Mouse (Mus musculus) kidney, embryonic 15.5 days (tissue): ENCODE measurements around the gene Camta1. TPM values are rescaled to one million over a fixed set of nuclear protein-coding genes. Genes with fewer than 3 reads are reported as not detected.

Source experiments
- ATAC-seq: fragments of 200-750 bp; cut with Nextera tagmentation; replicated peaks from 2 replicates; pipeline ENCODE4 v1.8.0; 2017; ENCODE audit warnings: moderate TSS enrichment; ENCODE audit not compliant: low FRiP score
- H3K27ac ChIP-seq: fragments of 300-500 bp; sonication (generic); 2 replicates; pipeline ENCODE4 v1.5.1; 2015; ENCODE audit warnings: mild to moderate bottlenecking, inconsistent platforms
- H3K27me3 ChIP-seq: fragments of 300-500 bp; sonication (generic); 2 replicates; pipeline ENCODE4 v1.6.1; 2015; ENCODE audit warnings: inconsistent platforms
- H3K36me3 ChIP-seq: fragments of 300-500 bp; sonication (generic); 2 replicates; pipeline ENCODE4 v1.6.1; 2015; ENCODE audit warnings: inconsistent platforms
- H3K4me1 ChIP-seq: fragments of 300-500 bp; sonication (generic); 2 replicates; pipeline ENCODE4 v1.6.1; 2015; ENCODE audit warnings: inconsistent platforms
- H3K4me2 ChIP-seq: fragments of 300-500 bp; sonication (generic); 2 replicates; pipeline ENCODE4 v1.6.1; 2015; ENCODE audit warnings: moderate library complexity, mild to moderate bottlenecking, inconsistent platforms
- H3K4me3 ChIP-seq: fragments of 300-500 bp; sonication (generic); replicated peaks from 2 replicates; pipeline ENCODE4 v1.5.1; 2015; ENCODE audit warnings: mild to moderate bottlenecking, inconsistent platforms
- H3K9ac ChIP-seq: fragments of 300-500 bp; sonication (generic); 2 replicates; pipeline ENCODE4 v1.6.1; 2015; ENCODE audit warnings: mild to moderate bottlenecking, inconsistent platforms
- H3K9me3 ChIP-seq: fragments of 300-500 bp; sonication (generic); replicated peaks from 2 replicates; pipeline ENCODE4 v1.6.1; 2016; ENCODE audit warnings: inconsistent platforms
- WGBS: fragments of 180-500 bp; shearing (Covaris S2); methylation state at CpG from one replicate; pipeline ENCODE4 v1.1.7; 2015; ENCODE audit warnings: mixed read lengths; 5-methylcytosine and 5-hydroxymethylcytosine counted together
- polyA plus RNA-seq: library from polyadenylated mRNA; unstranded; fragments of >200 nt; fragmentation: Nextera tagmentation; extraction: Ambion mirVana; gene quantifications from 2 replicates; pipeline ENCODE4 v1.2.1, GENCODE M21; 2015

Camta1 gene
- polyA plus RNA-seq, 1 experiment from 2014 or later: 87.9 TPM

GRCm38 (mm10) chr4:151448341-151448740 lies 413.3 kb downstream of the Camta1 start:
- Histone ChIP-seq H3K27ac (no peak overlapping the region), H3K4me2 (no peak overlapping the region), H3K36me3 (no peaks in the 10 kb centered on the region), H3K4me1 (peaks cover 10% of the 10 kb centered on the region; the same call in 1 of the 2 replicates), H3K9ac (no peak overlapping the region), H3K27me3 (peaks cover 14% of the 10 kb centered on the region; the same call in 1 of the 2 replicates), H3K9me3 (no peaks in the 10 kb centered on the region), H3K4me3 (no peak overlapping the region)
- WGBS: 93% methylated on average over 2 of the region's 2 CpGs
- no peak for ATAC-seq

- no peak overlapping the region for H3K4me2 ChIP-seq
- H3K4me1 ChIP-seq: no peaks in the 10 kb centered on the region
- 0 out of 2 replicates have a peak, but pooled peaks cover 4% of the 10 kb centered on the region for H3K27me3 ChIP-seq
- H3K36me3 ChIP-seq: no peaks in the 10 kb centered on the region
- H3K9me3 ChIP-seq: no peaks in the 10 kb centered on the region; the same call in 1 of the 2 replicates
- H3K4me3 ChIP-seq: no peak overlapping the region
- 79% methylated on average over 4 of the region's 4 CpGs for WGBS
- H3K27ac ChIP-seq: no peak overlapping the region
- no peak overlapping the region for H3K9ac ChIP-seq
- no peak; the same call in 1 of the 2 replicates for ATAC-seq
Observed at GRCm38 (mm10) chr4:151444665-151445064, 417.0 kb downstream of the Camta1 start.

GRCm38 (mm10) chr4:151438561-151438960 lies 423.1 kb downstream of the Camta1 start:
- 16% methylated on average over 7 of the region's 7 CpGs for WGBS
- Histone ChIP-seq H3K9me3 (no peaks in the 10 kb centered on the region; the same call in 1 of the 2 replicates), H3K9ac (no peak overlapping the region), H3K36me3 (no peaks in the 10 kb centered on the region), H3K27me3 (no peaks in the 10 kb centered on the region), H3K4me3 (no peak overlapping the region), H3K27ac (no peak overlapping the region), H3K4me2 (no peak overlapping the region), H3K4me1 (0 out of 2 replicates have a peak, but pooled peaks cover 4% of the 10 kb centered on the region)
- ATAC-seq: no peak

GRCm38 (mm10) chr4:151437859-151438258 lies 423.8 kb downstream of the Camta1 start:
- H3K9me3 ChIP-seq: no peaks in the 10 kb centered on the region; the same call in 1 of the 2 replicates
- H3K36me3 ChIP-seq: no peaks in the 10 kb centered on the region
- H3K4me3 ChIP-seq: no peak overlapping the region
- 61% methylated on average over 11 of the region's 11 CpGs for WGBS
- H3K4me1 ChIP-seq: 0 out of 2 replicates have a peak, but pooled peaks cover 4% of the 10 kb centered on the region
- H3K9ac ChIP-seq: no peak overlapping the region
- no peak overlapping the region for H3K27ac ChIP-seq
- ATAC-seq: no peak
- no peak overlapping the region for H3K4me2 ChIP-seq
- H3K27me3 ChIP-seq: no peaks in the 10 kb centered on the region

- Histone ChIP-seq H3K27ac (no peak overlapping the region), H3K4me1 (no peaks in the 10 kb centered on the region), H3K9ac (no peak overlapping the region), H3K36me3 (no peaks in the 10 kb centered on the region), H3K9me3 (peaks cover 7% of the 10 kb centered on the region), H3K4me3 (no peak overlapping the region), H3K27me3 (peaks cover 10% of the 10 kb centered on the region; the same call in 1 of the 2 replicates), H3K4me2 (no peak overlapping the region)
- WGBS: 77% methylated on average over 3 of the region's 3 CpGs
- no peak for ATAC-seq
Observed at GRCm38 (mm10) chr4:151425133-151425532, 436.5 kb downstream of the Camta1 start.

GRCm38 (mm10) chr4:151422922-151423321 lies 438.8 kb downstream of the Camta1 start:
- Histone ChIP-seq H3K27me3 (peaks cover 17% of the 10 kb centered on the region), H3K4me2 (no peak overlapping the region), H3K9me3 (peaks cover 7% of the 10 kb centered on the region), H3K9ac (no peak overlapping the region), H3K4me3 (no peak overlapping the region), H3K27ac (no peak overlapping the region), H3K4me1 (no peaks in the 10 kb centered on the region), H3K36me3 (no peaks in the 10 kb centered on the region)
- 88% methylated on average over 4 of the region's 4 CpGs for WGBS
- ATAC-seq: no peak

GRCm38 (mm10) chr4:151422361-151422760 lies 439.3 kb downstream of the Camta1 start:
- Histone ChIP-seq H3K9ac (no peak overlapping the region), H3K36me3 (no peaks in the 10 kb centered on the region)
- 51% methylated on average over 8 of the region's 8 CpGs for WGBS

GRCm38 (mm10) chr4:151418344-151418875 lies 443.3 kb downstream of the Camta1 start:
- no peak overlapping the region for H3K4me2 ChIP-seq
- H3K9ac ChIP-seq: no peak overlapping the region
- 79% methylated on average over 14 of the region's 14 CpGs for WGBS
- H3K4me3 ChIP-seq: no peak overlapping the region
- H3K9me3 ChIP-seq: no peaks in the 10 kb centered on the region
- peaks cover 17% of the 10 kb centered on the region for H3K27me3 ChIP-seq
- H3K36me3 ChIP-seq: no peaks in the 10 kb centered on the region
- no peak overlapping the region for H3K27ac ChIP-seq
- ATAC-seq: no peak
- no peaks in the 10 kb centered on the region for H3K4me1 ChIP-seq

More at GRCm38 (mm10) chr4:151422361-151422760, 439.3 kb downstream of the Camta1 start:
- H3K4me2 ChIP-seq: no peak overlapping the region
- peaks cover 17% of the 10 kb centered on the region for H3K27me3 ChIP-seq
- no peaks in the 10 kb centered on the region for H3K4me1 ChIP-seq
- H3K27ac ChIP-seq: no peak overlapping the region
- H3K9me3 ChIP-seq: peaks cover 4% of the 10 kb centered on the region
- no peak for ATAC-seq
- H3K4me3 ChIP-seq: no peak overlapping the region

GRCm38 (mm10) chr4:151415812-151416211 lies 445.9 kb downstream of the Camta1 start:
- no peaks in the 10 kb centered on the region for H3K9me3 ChIP-seq
- WGBS: 62% methylated on average over 4 of the region's 4 CpGs
- no peak overlapping the region for H3K27ac ChIP-seq

GRCm38 (mm10) chr4:151415376-151415775 lies 446.3 kb downstream of the Camta1 start:
- no peaks in the 10 kb centered on the region for H3K9me3 ChIP-seq
- WGBS: 94% methylated on average over 16 of the region's 16 CpGs
- no peak for ATAC-seq
- H3K4me3 ChIP-seq: no peak overlapping the region
- H3K27me3 ChIP-seq: peaks cover 20% of the 10 kb centered on the region
- H3K4me1 ChIP-seq: peaks cover 17% of the 10 kb centered on the region
- no peak overlapping the region for H3K4me2 ChIP-seq
- no peak overlapping the region for H3K27ac ChIP-seq
- no peaks in the 10 kb centered on the region for H3K36me3 ChIP-seq
- H3K9ac ChIP-seq: no peak overlapping the region

More at GRCm38 (mm10) chr4:151415812-151416211, 445.9 kb downstream of the Camta1 start:
- no peak overlapping the region for H3K4me2 ChIP-seq
- peak; percentile 29; the same call in 1 of the 2 replicates for ATAC-seq
- no peaks in the 10 kb centered on the region for H3K36me3 ChIP-seq
- no peak overlapping the region for H3K9ac ChIP-seq
- no peak overlapping the region for H3K4me3 ChIP-seq
- H3K4me1 ChIP-seq: peaks cover 17% of the 10 kb centered on the region
- peaks cover 23% of the 10 kb centered on the region for H3K27me3 ChIP-seq

GRCm38 (mm10) chr4:151414952-151415351 lies 446.7 kb downstream of the Camta1 start:
- 90% methylated on average over 7 of the region's 7 CpGs for WGBS
- no peak overlapping the region for H3K27ac ChIP-seq
- H3K4me2 ChIP-seq: no peak overlapping the region
- H3K4me3 ChIP-seq: no peak overlapping the region
- H3K36me3 ChIP-seq: no peaks in the 10 kb centered on the region
- H3K27me3 ChIP-seq: peaks cover 19% of the 10 kb centered on the region
- H3K4me1 ChIP-seq: peaks cover 17% of the 10 kb centered on the region
- no peak for ATAC-seq
- H3K9ac ChIP-seq: no peak overlapping the region
- no peaks in the 10 kb centered on the region for H3K9me3 ChIP-seq

GRCm38 (mm10) chr4:151411641-151412061 lies 450.0 kb downstream of the Camta1 start:
- H3K9ac ChIP-seq: no peak overlapping the region
- H3K9me3 ChIP-seq: peaks cover 5% of the 10 kb centered on the region; the same call in 1 of the 2 replicates
- H3K4me2 ChIP-seq: peak overlapping the region; percentile 32; the same call in 1 of the 2 replicates
- H3K27me3 ChIP-seq: peaks cover 12% of the 10 kb centered on the region
- H3K4me3 ChIP-seq: no peak overlapping the region
- WGBS: 25% methylated on average over 14 of the region's 14 CpGs
- H3K27ac ChIP-seq: no peak overlapping the region
- ATAC-seq: no peak
- H3K4me1 ChIP-seq: peaks cover 17% of the 10 kb centered on the region
- H3K36me3 ChIP-seq: no peaks in the 10 kb centered on the region
